Mouse (Mus musculus) forelimb bud, embryonic 11.5 days (tissue): ENCODE measurements at regions not wholly inside any gene's neighbourhood (a gene's known extent, or its start where the extent isn't known, plus 50 kb on each side); places are given as distances from the start of the nearest gene placed in this dataset.
"Not testable (repeated sequence)": the region's sequence is repeated elsewhere in the genome, so short reads cannot be mapped to it uniquely, and the experiment has no call there.

Experiments used
- DNase-seq: peaks from one replicate; pipeline ENCODE4 v3.0.0-alpha.2; 2012; ENCODE audit warnings: low read depth, low spot score

GRCm38 (mm10) chr10:86636953-86637376 is 68.3 kb downstream of the Hsp90b1 start:
- peak; percentile 84 for DNase-seq

GRCm38 (mm10) chr10:86636515-86636914 is 68.8 kb downstream of the Hsp90b1 start:
- DNase-seq = not testable (repeated sequence)

GRCm38 (mm10) chr10:86626734-86627133 is 78.6 kb downstream of the Hsp90b1 start:
- not testable (repeated sequence) for DNase-seq

- DNase-seq = not testable (repeated sequence)
Observed at GRCm38 (mm10) chr10:86617958-86618664, 87.2 kb downstream of the Hsp90b1 start.

GRCm38 (mm10) chr10:86612341-86612740 is 93.0 kb downstream of the Hsp90b1 start:
- not testable (repeated sequence) for DNase-seq

GRCm38 (mm10) chr10:86610027-86610426 is 95.3 kb downstream of the Hsp90b1 start:
- DNase-seq = not testable (repeated sequence)

GRCm38 (mm10) chr10:86600843-86601242 is 102.1 kb upstream of the Syn3 start:
- DNase-seq = not testable (repeated sequence)

- DNase-seq = not testable (repeated sequence)
Observed at GRCm38 (mm10) chr10:86599991-86600390, 101.3 kb upstream of the Syn3 start.

GRCm38 (mm10) chr10:86590211-86590610 is 91.5 kb upstream of the Syn3 start:
- not testable (repeated sequence) for DNase-seq

- not testable (repeated sequence) for DNase-seq
Observed at GRCm38 (mm10) chr10:86566875-86567274, 68.2 kb upstream of the Syn3 start.

GRCm38 (mm10) chr10:86555843-86556242 is 57.1 kb upstream of the Syn3 start:
- DNase-seq = no peak
